Mouse (Mus musculus) olfactory bulb, adult 2 months (tissue): ENCODE data around the gene Vav3. TPM values are rescaled to one million over a fixed set of nuclear protein-coding genes. Genes with fewer than 3 reads are reported as not detected.

Source experiments
- H3K27ac ChIP-seq: fragments of 200-500 bp; 2 replicates; pipeline ENCODE4 v1.5.1; 2012; ENCODE audit warnings: low read depth, low read length; ENCODE audit not compliant: insufficient read depth
- H3K4me1 ChIP-seq: fragments of 200-500 bp; 2 replicates; pipeline ENCODE4 v1.6.1; 2012; ENCODE audit warnings: low read length; ENCODE audit not compliant: control insufficient read depth, insufficient read depth
- H3K4me3 ChIP-seq: fragments of 200-500 bp; 2 replicates; pipeline ENCODE4 v1.5.1; 2012; ENCODE audit warnings: mild to moderate bottlenecking, low read depth, low read length, moderate library complexity; ENCODE audit not compliant: insufficient read depth
- CTCF ChIP-seq: fragments of 200-500 bp; IDR thresholded peaks from 2 replicates; pipeline ENCODE4 v1.5.1; 2012; ENCODE audit warnings: low read depth, mild to moderate bottlenecking, low read length, moderate library complexity; ENCODE audit not compliant: insufficient read depth
- POLR2A ChIP-seq: fragments of 200-500 bp; IDR thresholded peaks from 2 replicates; pipeline ENCODE4 v1.6.1; 2012; ENCODE audit warnings: mild to moderate bottlenecking, low read depth, low read length, moderate library complexity; ENCODE audit not compliant: insufficient read depth
- WGBS: fragments of 180-500 bp; shearing (Covaris S2); methylation state at CpG from one replicate; pipeline ENCODE4 v1.1.7; 2018; 5-methylcytosine and 5-hydroxymethylcytosine counted together
- polyA plus RNA-seq: library from polyadenylated mRNA; stranded (reverse); fragments of >200 nt; gene quantifications from 2 replicates; pipeline ENCODE4 v1.2.4, GENCODE M21; 2012; ENCODE audit warnings: low replicate concordance; ENCODE audit not compliant: missing spikeins, insufficient read depth, insufficient read length

Vav3 gene
- polyA plus RNA-seq, 1 experiment, result not detected

DNA sequence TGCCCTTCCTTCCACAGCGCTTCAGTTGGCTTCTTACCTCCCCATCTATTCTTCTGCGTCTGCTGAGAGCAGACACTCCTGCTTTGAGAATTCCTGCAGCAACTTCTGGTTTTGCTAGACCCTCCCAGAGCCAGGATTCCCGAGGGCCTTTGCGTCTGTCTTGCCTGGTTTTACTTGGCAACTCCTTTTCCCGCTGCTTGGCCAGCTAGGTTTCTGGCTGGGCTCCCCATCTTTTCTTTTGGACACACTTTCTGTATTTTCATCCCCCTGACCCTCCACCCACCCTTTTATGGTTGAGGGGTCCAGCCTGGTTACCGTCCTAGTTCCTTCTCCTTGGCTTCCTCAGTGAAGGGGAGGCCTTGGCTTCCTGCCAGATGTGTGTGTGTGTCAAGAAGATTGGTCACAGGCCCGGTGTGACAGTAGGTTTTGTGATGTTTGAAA lies 26.0 kb downstream of the Vav3 start:
- TF ChIP-seq POLR2A, result no peak
- no peak for TF ChIP-seq CTCF
- no peak overlapping the region for H3K4me3 ChIP-seq

DNA sequence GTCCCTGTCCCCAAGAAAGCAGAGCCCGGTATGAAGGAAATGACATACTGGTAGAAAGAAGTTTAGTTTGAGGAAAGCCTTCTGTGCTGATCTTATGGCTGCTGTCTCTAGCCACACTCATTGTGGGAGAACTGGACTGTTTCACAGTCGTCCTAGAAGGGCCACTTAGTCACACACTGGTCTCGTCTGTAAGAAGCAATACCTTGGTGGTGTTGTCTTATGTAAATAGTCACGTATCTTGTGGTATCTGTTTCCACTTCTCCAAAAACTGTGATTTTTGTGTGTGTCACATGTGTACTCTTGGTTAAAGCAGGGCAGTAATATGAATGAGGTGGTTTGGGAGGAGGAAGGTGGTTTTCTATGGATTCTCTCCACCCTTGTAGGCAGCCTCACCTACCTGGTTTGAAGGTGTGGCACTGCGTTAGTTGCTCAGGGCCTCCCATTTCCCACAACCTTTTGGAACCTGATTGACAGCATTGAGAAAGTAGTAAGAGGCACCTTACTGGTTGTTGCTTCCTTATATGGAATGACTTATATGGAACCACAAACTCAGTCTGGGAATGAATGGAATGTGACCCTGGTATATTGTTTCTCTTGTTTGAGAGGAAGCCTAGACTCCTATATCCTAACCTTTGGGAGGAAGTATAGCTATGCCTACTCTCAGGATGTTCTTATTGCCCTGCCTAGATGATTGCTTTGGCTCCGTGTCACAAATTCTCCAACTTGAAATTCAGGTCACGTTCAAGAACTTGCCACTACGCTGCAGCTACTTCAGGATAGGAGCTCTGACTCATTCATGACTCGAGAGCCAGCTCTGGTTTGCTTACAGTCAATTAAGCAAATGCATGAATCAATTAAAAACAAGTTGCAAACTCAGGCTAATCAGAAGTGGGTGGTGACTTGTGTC lies 28.2 kb downstream of the Vav3 start:
- H3K4me1 ChIP-seq, result no peaks in the 10 kb centered on the region
- 58% methylated on average over 9 of the region's 9 CpGs for WGBS
- no peak overlapping the region for H3K4me3 ChIP-seq
- TF ChIP-seq POLR2A (no peak), CTCF (no peak)
- no peak overlapping the region for H3K27ac ChIP-seq

More for the DNA sequence above, 26.0 kb downstream of the Vav3 start:
- no peak overlapping the region for H3K27ac ChIP-seq
- H3K4me1 ChIP-seq, result no peaks in the 10 kb centered on the region
- WGBS, result 71% methylated on average over 7 of the region's 7 CpGs

DNA sequence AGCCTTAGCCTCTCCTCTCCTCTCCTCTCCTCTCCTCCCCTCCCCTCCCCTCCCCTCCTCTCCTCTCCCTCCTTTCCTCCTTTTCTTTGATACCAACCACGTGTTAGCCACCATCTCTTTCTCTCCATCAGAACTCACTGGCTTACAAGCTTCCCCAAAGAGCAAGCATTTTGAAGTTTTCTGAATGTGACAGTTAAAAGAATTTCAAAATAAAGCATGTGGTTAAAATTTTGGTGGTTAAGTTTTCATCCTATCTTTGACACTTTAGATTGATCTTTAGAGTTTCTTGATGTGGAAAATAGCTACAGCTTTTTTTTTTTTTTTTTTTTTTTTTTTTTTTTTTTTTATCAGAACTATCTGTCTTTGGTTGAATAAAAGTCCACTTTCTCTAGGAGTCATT lies 31.1 kb downstream of the Vav3 start:
- WGBS, result no CpG with 5 or more reads among the region's 1 CpGs
- Histone ChIP-seq H3K4me1 (no peaks in the 10 kb centered on the region), H3K27ac (no peak overlapping the region), H3K4me3 (no peak overlapping the region)
- TF ChIP-seq POLR2A, result no peak
- no peak for TF ChIP-seq CTCF

DNA sequence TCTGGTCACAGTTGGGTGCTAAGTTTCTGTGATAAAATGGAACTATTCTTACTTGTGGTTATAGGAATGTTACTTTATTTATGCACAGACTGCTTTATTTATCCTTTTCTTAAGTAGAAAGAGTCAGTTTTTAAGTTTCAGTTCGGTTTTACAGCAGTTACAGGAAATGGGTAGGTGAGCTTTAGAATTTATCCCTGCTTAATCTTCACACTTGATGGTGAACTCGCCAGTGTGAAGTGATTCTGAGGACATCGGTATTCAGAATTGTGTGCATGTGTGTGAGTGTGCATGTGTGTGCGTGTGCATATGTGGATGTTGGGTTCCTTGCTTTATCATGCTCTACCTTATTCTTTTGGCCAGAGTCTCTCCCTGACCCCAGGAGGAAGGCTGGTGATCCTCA lies 32.2 kb downstream of the Vav3 start:
- no peaks in the 10 kb centered on the region for H3K4me1 ChIP-seq
- TF ChIP-seq POLR2A (no peak), CTCF (no peak)
- 90% methylated on average over 4 of the region's 4 CpGs for WGBS
- no peak overlapping the region for H3K27ac ChIP-seq
- H3K4me3 ChIP-seq, result no peak overlapping the region

DNA sequence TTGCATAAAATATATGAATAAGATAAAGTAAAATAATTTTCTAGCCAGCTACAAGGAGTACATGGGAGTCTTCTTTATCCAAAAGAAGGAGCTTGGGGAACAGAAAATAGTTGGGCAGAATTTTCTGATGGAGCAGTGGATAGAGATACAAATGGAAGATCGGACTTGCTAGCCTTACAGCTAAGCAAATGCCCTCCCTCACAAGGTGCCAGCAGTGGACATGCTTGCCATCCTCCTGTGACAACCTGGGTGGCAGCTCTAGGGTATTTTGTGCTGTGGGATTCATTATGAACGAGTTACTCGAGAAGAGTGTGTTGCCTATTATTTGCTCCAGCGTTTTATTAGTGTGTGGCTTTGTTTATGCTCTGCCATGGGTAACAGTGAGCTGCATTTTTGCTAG lies 37.8 kb downstream of the Vav3 start:
- Histone ChIP-seq H3K4me3 (no peak overlapping the region), H3K4me1 (no peaks in the 10 kb centered on the region), H3K27ac (no peak overlapping the region)
- TF ChIP-seq CTCF (no peak), POLR2A (no peak)
- 69% methylated on average over 4 of the region's 4 CpGs for WGBS

DNA sequence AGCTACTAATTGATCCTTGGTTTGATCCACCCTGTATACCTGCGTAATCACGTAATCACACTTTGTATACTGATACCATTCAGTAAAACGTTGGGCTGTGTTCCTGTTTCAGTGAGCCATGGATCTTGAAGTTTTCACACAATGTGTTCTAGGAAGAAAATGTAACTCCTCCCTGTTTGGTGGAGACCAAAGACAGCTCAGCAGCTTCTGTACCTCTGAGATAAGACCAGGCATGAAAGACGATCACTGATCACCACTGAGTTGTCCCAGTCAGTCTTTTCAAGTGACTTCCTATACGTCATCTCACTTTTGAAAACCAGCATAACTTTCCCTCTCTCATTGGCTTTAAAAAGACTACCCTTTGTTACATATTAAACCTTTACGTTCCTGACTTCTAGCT lies 38.2 kb downstream of the Vav3 start:
- TF ChIP-seq POLR2A (no peak), CTCF (no peak)
- WGBS, result 73% methylated on average over 6 of the region's 6 CpGs
- no peak overlapping the region for H3K27ac ChIP-seq

GRCm38 (mm10) chr3:109388730-109389129 lies 48.3 kb downstream of the Vav3 start:
- Histone ChIP-seq H3K27ac (no peak overlapping the region), H3K4me3 (no peak overlapping the region), H3K4me1 (no peaks in the 10 kb centered on the region)
- WGBS, result 91% methylated on average over 10 of the region's 10 CpGs
- TF ChIP-seq POLR2A, result no peak
- TF ChIP-seq CTCF, result no peak

More for the DNA sequence above, 38.2 kb downstream of the Vav3 start:
- Histone ChIP-seq H3K4me1 (no peaks in the 10 kb centered on the region), H3K4me3 (no peak overlapping the region)

DNA sequence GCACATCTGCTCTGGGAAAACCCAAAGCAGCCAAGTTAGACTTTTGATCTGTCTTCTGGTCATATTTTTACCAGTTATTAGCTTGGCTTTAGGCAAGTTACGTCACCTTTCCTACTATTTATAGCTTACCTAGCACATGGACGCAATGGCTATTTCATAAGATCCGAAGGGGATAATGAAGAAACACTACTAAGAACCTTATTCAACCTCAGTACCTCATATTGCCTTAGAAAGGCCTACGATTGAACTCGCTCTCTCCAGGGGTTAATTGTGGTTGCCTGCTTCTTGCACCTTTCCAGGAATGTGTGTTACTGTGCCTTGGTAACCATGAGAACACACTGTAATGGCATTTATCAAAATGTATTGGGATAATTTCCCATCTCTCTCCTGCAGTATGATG lies 61.1 kb downstream of the Vav3 start:
- TF ChIP-seq CTCF, result no peak
- TF ChIP-seq POLR2A, result no peak

DNA sequence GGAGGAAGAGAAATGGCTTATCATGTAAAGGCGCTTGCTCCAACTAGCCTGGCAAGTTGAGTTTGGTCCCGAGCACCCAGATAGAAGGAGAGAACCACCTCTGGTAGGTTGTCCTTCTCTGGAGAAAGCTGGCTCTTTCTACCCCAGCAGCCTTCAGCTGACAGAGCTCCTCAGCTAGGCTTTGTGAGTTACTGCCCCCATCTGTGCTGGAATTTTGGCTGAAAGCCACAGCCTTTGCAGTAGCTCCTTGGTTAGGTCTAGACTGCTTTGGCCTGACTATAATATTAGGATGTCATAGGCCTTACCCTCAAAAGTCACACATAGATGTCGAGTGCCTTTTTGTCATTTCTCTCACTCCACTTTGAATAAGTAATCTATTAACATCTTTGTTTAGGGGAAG lies 70.8 kb downstream of the Vav3 start:
- no peak overlapping the region for H3K27ac ChIP-seq
- no peak overlapping the region for H3K4me3 ChIP-seq
- no peak for TF ChIP-seq POLR2A
- no peak for TF ChIP-seq CTCF
- H3K4me1 ChIP-seq, result no peaks in the 10 kb centered on the region
- WGBS, result 90% methylated on average over 3 of the region's 3 CpGs

More for the DNA sequence above, 61.1 kb downstream of the Vav3 start:
- H3K4me1 ChIP-seq, result no peaks in the 10 kb centered on the region
- no peak overlapping the region for H3K27ac ChIP-seq
- no peak overlapping the region for H3K4me3 ChIP-seq
- WGBS, result 94% methylated on average over 5 of the region's 5 CpGs
